Mouse (Mus musculus): Measurements from ENCODE around the gene Gm21028. TPM values are rescaled to one million over a fixed set of nuclear protein-coding genes. Genes with fewer than 3 reads are reported as not detected.
"Not testable (repeated sequence)": the region's sequence is repeated elsewhere in the genome, so short reads cannot be mapped to it uniquely, and the experiment has no call there.

Gene Gm21028
- total RNA-seq (2015) (not detected in 2 replicates), total RNA-seq (2017) (not detected in 2 replicates)

DNA sequence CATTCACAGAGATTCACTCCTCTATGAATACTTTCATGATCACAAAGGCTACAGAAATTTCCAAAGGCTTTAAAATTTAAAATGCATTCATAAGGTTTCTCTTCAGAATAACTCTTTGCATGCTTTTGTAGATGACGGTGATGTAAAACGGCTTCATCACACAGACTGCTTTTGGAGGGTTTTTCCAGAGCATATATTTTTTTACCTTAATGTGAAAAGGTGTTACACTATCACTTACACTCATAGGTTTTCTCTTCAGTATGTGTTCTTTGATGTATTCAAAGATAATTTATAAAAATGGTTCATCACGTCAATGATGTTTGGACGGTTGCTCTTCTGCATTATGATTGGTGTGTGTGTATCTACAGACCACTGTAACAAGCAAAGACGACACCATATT lies at the start of gene Gm21028:
Gm21028 (minus strand) TSS at position 101 of the 400 bp plus-strand sequence.
- no peak for ATAC-seq (ENCODE audit: poor library complexity, severe bottlenecking)

DNA sequence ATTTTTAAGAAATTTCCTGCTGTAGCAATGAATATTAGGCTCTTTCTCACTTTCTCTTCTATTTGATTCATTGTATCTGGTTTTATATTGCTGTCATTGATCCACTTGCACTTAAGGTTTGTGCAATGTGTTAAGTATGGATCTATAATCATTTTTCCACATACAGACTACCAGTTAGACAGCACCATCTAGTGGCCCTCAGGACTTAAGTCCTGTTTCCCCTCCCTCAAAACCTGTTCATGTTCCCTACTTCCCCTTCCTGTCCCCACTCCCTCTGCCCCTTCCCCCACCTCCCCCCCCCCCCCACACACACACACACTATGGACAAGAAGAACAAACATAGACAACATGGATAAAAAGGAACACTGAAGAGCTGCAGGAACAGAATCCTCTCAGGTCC lies 17.3 kb upstream of the Gm21028 start:
- ATAC-seq (ENCODE audit: poor library complexity, severe bottlenecking), result not testable (repeated sequence)

DNA sequence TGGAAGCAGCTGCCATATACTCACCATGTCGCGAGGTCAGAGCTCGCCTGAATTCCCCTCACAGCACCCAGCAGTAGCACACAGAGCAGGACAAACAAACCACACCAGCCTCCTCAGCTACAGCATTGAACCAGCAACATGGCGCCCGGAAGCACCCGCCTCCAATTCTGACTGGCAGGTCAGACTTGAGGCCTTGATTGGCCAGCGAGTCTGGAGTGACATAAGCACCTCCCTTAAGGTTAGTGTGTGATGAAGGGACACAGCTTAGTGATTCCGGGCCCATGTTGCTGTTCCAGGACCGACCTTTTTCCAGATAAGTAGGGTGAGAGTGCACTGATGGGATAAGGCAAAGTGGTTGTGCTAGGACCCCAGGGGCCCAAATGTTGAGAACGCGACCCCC lies 14.0 kb upstream of the Gm21028 start, which contains the start of gene Zfp977:
Zfp977 (minus strand) TSS at position 135 of the 400 bp plus-strand sequence.
- not testable (repeated sequence) for ATAC-seq (ENCODE audit: poor library complexity, severe bottlenecking)

DNA sequence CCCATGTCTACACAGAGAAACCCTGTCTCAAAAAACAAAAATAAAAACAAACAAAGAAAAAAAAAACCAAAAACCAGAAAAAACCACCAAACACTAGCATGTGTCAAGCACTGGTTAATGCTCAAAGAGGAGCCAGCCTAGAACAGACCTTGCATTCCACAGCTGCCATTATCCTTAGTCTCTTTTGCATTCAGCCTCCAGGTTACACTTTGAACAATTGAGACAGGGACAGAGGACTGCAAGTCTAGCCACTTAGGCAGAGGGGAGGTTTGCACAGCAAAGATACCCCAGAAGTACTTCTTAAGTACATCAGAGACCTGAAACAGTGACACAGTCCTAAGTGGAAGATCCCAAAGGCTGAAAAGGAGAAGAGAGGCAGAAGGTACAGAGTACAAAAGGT lies 12.9 kb upstream of the Gm21028 start:
- not testable (repeated sequence) for ATAC-seq (ENCODE audit: poor library complexity, severe bottlenecking)

DNA sequence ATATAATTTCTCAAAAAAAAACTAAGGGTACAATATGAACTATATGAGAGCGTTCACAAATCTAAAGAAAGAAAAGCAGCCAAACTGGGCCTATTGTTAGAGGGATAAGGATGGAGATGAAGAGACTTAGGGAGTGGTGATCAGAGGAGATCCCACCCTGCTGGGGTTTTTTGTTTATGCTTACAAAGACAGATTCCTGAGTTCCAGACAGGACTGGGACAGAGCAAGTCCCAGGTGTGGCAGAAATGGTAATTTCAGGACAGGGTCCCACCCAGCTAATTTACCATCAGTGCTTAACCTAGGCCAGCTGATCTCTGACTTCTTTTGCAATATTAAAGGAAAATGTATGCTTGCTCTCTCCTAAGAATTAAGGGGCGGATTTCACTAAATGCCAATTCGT lies 26.6 kb downstream of the Gm21028 start:
- ATAC-seq (ENCODE audit: poor library complexity, severe bottlenecking), result no peak

Other genes starting within 250 kb of the Gm21028 start
- 0.38 TPM in 1 of 2 replicates, not detected in the other for gene 4933421I07Rik, start 130.5 kb downstream of the Gm21028 start, total RNA-seq (2015)
- gene 4933421I07Rik, start 130.5 kb downstream of the Gm21028 start, total RNA-seq (2017), result not detected in 2 replicates
- gene Zfp141, start 72.8 kb downstream of the Gm21028 start, total RNA-seq (2015), result 11.5 and 12.5 TPM in 2 replicates
- gene Zfp141, start 72.8 kb downstream of the Gm21028 start, total RNA-seq (2017), result 12.0 and 14.3 TPM in 2 replicates
- gene Zfp977, start 14.0 kb upstream of the Gm21028 start, total RNA-seq (2015), result not detected in 2 replicates
- 0.26 TPM in 1 of 2 replicates, not detected in the other for gene Zfp977, start 14.0 kb upstream of the Gm21028 start, total RNA-seq (2017)
- 0.52 and 1.2 TPM in 2 replicates for gene Zfp976, start 64.0 kb upstream of the Gm21028 start, total RNA-seq (2015)
- gene Zfp976, start 64.0 kb upstream of the Gm21028 start, total RNA-seq (2017), result 0.40 and 0.85 TPM in 2 replicates
- 1.8 and 3.2 TPM in 2 replicates for gene Zfp975, start 114.2 kb upstream of the Gm21028 start, total RNA-seq (2015)
- gene Zfp975, start 114.2 kb upstream of the Gm21028 start, total RNA-seq (2017), result 2.0 and 2.3 TPM in 2 replicates
- not detected in 2 replicates for gene Gm17067, start 148.4 kb upstream of the Gm21028 start, total RNA-seq (2015)
- not detected in 2 replicates for gene Gm17067, start 148.4 kb upstream of the Gm21028 start, total RNA-seq (2017)
- gene Vmn2r62, start 214.9 kb upstream of the Gm21028 start, total RNA-seq (2015), result not detected in 2 replicates
- gene Vmn2r62, start 214.9 kb upstream of the Gm21028 start, total RNA-seq (2017), result not detected in 2 replicates